Mouse (Mus musculus) C2C12 (cell line): ENCODE results near the gene Anks1. TPM values are rescaled to one million over a fixed set of nuclear protein-coding genes. Genes with fewer than 3 reads are reported as not detected.

Experiments
- H3K27me3 ChIP-seq: one replicate; pipeline ENCODE4 v1.6.1; 2011; ENCODE audit not compliant: control insufficient read depth, insufficient read depth, insufficient read length
- H3K36me3 ChIP-seq: one replicate; pipeline ENCODE4 v1.6.1; 2011; ENCODE audit not compliant: control insufficient read depth, insufficient read depth
- H3K4me3 ChIP-seq: one replicate; pipeline ENCODE4 v1.5.1; 2011; ENCODE audit warnings: mild to moderate bottlenecking, control low read depth; ENCODE audit not compliant: poor library complexity, insufficient read depth, severe bottlenecking
- H3K79me2 ChIP-seq: one replicate; pipeline ENCODE4 v1.6.1; 2011; ENCODE audit not compliant: control insufficient read depth, insufficient read depth
- H3K79me3 ChIP-seq: one replicate; pipeline ENCODE4 v1.6.1; 2011; ENCODE audit warnings: low read depth, control low read depth
- H3ac ChIP-seq: one replicate; pipeline ENCODE3; 2011; ENCODE audit warnings: low read depth; ENCODE audit not compliant: control insufficient read depth, insufficient read length
- CEBPB ChIP-seq: IDR thresholded peaks from one replicate; pipeline ENCODE4 v1.6.1; 2011; ENCODE audit warnings: low read depth, mild to moderate bottlenecking, control low read depth, moderate library complexity
- CTCF ChIP-seq: IDR thresholded peaks from one replicate; pipeline ENCODE4 v1.5.1; 2011; ENCODE audit not compliant: control insufficient read depth, insufficient read depth, insufficient read length
- FOSL1 ChIP-seq: IDR thresholded peaks from one replicate; pipeline ENCODE4 v1.8.0; 2011; ENCODE audit warnings: mild to moderate bottlenecking, low read length; ENCODE audit not compliant: poor library complexity, insufficient read depth, severe bottlenecking
- MAX ChIP-seq: IDR thresholded peaks from one replicate; pipeline ENCODE4 v1.6.1; 2011; ENCODE audit warnings: mild to moderate bottlenecking, control low read depth
- MYOD1 ChIP-seq: IDR thresholded peaks from one replicate; pipeline ENCODE4 v1.6.1; 2011; ENCODE audit warnings: low read depth; ENCODE audit not compliant: control insufficient read depth, insufficient read length
- MYOG ChIP-seq: IDR thresholded peaks from one replicate; pipeline ENCODE4 v1.6.1; 2011; ENCODE audit not compliant: control insufficient read depth, insufficient read length; ENCODE audit errors: extremely low read depth
- USF1 ChIP-seq: IDR thresholded peaks from one replicate; pipeline ENCODE4 v1.6.1; 2011; ENCODE audit warnings: low read depth, mild to moderate bottlenecking, control low read depth, moderate library complexity
- polyA plus RNA-seq: library from polyadenylated mRNA; unstranded; fragments of >200 nt; fragmentation: generic; extraction: Trizol; gene quantifications from one replicate; pipeline ENCODE4 v1.2.1, GENCODE M21; 2012; ENCODE audit warnings: missing spikeins

Anks1 gene
- polyA plus RNA-seq, 1 experiment = 8.5 TPM

DNA sequence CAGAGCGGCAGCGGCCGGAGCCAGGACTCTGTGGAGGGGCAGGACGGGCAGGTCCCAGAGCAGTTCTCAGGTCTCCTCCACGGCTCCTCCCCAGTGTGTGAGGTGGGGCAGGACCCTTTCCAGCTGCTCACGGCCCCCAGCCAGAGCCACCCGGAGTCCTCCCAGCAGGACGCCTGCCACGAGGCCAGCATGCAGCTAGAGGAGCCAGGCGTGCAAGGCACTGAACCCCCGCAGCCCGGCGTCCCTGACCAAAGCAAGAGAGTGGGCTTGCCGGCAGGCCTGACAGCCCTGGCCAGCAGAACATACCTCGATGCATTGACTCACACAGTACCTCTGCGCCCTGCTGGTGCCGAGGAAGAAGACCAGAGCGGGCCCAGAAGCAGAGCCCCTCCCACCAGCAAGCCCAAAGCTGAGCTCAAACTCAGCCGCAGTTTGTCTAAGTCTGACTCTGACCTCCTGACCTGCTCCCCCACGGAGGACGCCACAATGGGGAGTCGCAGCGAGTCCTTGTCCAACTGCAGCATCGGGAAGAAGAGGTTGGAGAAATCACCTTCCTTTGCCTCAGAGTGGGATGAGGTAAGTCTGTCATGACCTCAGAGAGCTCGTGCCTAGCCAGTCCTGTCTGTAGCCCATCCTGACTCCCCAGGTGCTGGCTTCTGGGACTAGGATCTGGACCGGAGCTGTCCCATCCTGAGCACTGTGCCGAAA, 98.9 kb downstream of the Anks1 start:
- Histone ChIP-seq H3K4me3 (no peak overlapping the region), H3K36me3 (no peaks in the 10 kb centered on the region), H3K79me2 (no peaks in the 10 kb centered on the region), H3K79me3 (no peaks in the 10 kb centered on the region), H3ac (no peak overlapping the region), H3K27me3 (no peaks in the 10 kb centered on the region)
- TF ChIP-seq MYOG (no peak), USF1 (no peak), CEBPB (no peak), MYOD1 (no peak)

DNA sequence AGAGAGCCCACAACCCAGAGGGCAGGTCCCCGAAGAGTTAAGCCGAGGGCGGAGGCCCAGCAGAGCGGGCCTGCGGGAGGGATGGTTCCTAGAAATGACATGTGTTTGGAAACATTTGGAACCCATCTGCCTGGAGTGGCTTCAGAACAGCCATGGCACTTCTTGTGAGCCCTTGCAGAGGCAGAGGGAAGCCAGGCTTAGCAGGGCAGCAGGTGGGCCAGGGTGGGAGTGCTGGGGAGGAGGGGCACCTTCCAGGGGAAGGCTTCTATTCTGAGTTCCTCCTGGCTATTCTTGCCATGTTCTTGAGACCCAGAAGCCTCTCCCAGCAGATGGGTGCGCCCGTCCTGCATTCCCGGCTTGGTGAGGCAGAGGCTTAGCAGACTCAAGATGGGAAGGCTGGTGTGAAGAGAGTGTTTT, 99.5 kb downstream of the Anks1 start:
- TF ChIP-seq MAX (no peak), CTCF (no peak), MYOG (no peak), MYOD1 (no peak), FOSL1 (no peak), USF1 (no peak), CEBPB (no peak)
- Histone ChIP-seq H3K79me3 (no peaks in the 10 kb centered on the region), H3K4me3 (no peak overlapping the region), H3ac (no peak overlapping the region), H3K79me2 (no peaks in the 10 kb centered on the region), H3K27me3 (no peaks in the 10 kb centered on the region), H3K36me3 (no peaks in the 10 kb centered on the region)

DNA sequence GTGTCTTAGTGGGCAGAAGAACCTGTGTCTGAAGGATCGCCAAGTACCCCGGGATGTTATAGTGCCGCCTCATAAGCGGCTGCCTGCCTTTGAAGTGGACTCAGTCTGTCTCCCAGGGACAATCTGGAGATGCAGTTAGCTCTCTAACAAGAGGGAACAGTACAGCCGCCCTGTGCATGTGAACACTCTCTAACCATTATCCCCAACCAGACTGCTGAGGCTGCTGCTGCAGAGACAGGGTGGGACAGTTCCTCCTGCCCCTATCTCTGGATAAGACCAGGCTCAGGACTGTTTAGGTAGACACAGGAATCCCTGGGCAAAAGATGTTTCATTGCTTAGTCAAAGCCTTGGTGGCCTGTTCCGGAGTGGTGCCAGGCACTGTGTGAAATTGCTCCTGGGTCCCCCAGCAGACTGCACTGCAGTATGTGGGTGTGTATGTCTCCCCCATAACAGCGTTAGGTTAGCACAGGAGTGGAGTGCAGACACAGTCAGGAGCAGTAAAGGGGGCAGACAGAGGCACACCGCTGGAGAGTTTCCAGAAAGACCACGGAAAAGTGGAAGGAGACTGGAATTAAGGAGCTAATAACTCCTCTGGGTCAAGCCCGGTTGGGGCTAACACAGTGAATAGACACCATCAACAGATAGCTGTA, 100.1 kb downstream of the Anks1 start:
- Histone ChIP-seq H3K27me3 (no peaks in the 10 kb centered on the region), H3K36me3 (no peaks in the 10 kb centered on the region), H3K4me3 (no peak overlapping the region), H3K79me2 (no peaks in the 10 kb centered on the region), H3K79me3 (no peaks in the 10 kb centered on the region), H3ac (no peak overlapping the region)
- TF ChIP-seq MYOD1 (no peak), CTCF (no peak), MAX (no peak), CEBPB (no peak), MYOG (no peak), USF1 (no peak), FOSL1 (no peak)

DNA sequence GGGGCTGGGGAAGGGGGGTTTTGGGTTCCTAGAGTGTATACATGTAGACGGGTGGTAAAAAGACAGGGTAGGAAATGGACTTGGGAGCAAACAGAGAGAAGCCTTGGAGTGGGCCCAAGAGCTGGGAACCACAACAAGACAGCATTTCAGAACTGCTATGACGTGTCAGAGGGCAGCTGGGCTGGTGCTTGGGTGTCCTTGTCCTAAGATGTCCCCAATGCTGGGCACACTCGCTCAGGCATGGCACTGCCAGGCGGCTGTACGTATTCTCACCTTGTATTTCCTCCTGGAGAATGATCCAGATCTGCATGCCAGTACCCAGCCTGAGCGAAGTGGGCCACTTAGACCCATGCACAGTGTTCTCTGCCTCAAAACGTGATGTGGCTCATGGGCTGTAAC, 100.6 kb downstream of the Anks1 start:
- Histone ChIP-seq H3K36me3 (no peaks in the 10 kb centered on the region), H3ac (no peak overlapping the region), H3K4me3 (no peak overlapping the region), H3K27me3 (no peaks in the 10 kb centered on the region), H3K79me3 (no peaks in the 10 kb centered on the region), H3K79me2 (no peaks in the 10 kb centered on the region)
- no peak for TF ChIP-seq CEBPB
- no peak for TF ChIP-seq MYOD1
- no peak for TF ChIP-seq USF1
- no peak for TF ChIP-seq CTCF
- no peak for TF ChIP-seq FOSL1
- TF ChIP-seq MYOG = no peak
- no peak for TF ChIP-seq MAX

DNA sequence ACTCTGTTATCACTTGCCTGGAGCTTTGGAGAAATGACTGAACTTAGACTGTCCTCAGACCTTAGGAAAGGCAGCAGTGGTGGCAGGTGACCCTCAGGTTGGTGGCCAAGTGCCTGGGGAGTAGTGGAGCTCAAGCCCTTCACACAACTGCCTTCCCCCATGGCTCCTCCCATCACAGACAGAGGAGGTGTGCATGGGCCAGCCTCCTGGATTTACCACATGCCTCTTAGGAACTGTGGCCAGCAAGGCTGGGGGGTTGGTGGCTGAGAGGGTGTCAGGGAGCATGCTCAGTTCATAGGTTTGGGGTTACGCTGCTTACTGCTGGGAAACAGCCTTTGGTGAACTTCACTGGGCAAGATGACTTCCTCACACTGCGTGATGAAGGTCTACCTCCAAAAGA, 101.8 kb downstream of the Anks1 start:
- Histone ChIP-seq H3K79me3 (no peaks in the 10 kb centered on the region), H3K4me3 (no peak overlapping the region), H3K79me2 (no peaks in the 10 kb centered on the region), H3K27me3 (no peaks in the 10 kb centered on the region), H3ac (no peak overlapping the region), H3K36me3 (no peaks in the 10 kb centered on the region)
- TF ChIP-seq CEBPB (no peak), MAX (no peak), USF1 (no peak)

DNA sequence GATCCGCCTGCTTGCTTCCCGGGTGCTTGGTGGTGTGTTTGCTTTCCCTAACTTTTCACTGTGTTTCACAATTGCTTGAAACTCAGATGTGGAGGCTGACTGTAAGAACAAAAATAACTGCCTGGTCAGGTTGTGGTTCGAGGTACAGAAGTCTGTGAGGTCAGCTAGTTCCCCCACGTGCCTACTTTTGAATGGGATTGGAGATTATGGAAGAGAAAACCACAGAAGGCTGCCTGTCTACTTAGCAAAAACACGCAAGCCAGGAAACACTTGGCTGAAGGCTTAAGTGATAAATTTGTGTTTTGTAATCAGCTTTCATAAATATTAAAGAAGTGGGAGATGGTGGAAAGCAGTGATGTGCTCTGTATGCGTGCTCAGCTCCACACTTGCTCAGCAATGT, 103.7 kb downstream of the Anks1 start:
- H3K4me3 ChIP-seq = no peak overlapping the region
- H3K36me3 ChIP-seq = no peaks in the 10 kb centered on the region
- H3ac ChIP-seq = no peak overlapping the region
- H3K27me3 ChIP-seq = no peaks in the 10 kb centered on the region
- H3K79me2 ChIP-seq = no peaks in the 10 kb centered on the region
- H3K79me3 ChIP-seq = no peaks in the 10 kb centered on the region
- no peak for TF ChIP-seq FOSL1
- TF ChIP-seq MYOD1 = no peak
- no peak for TF ChIP-seq CTCF
- no peak for TF ChIP-seq CEBPB
- no peak for TF ChIP-seq USF1
- TF ChIP-seq MYOG = no peak
- TF ChIP-seq MAX = no peak
